Mouse (Mus musculus) adrenal gland, adult 18-20 months (tissue): ENCODE data around the gene Itpr3. TPM values are rescaled to one million over a fixed set of nuclear protein-coding genes. Genes with fewer than 3 reads are reported as not detected.

Experiments
- DNase-seq, 2 experiments: peaks; one replicate each; pipeline ENCODE4 v3.0.0; 2021 to 2022; ENCODE audit warnings: low spot score in 2 of 2
- microRNA-seq, 2 experiments: library from miRNA; unstranded; fragments of <30 nt; microRNA quantifications; one replicate each; pipeline ENCODE4 v1.2.0; 2021; ENCODE audit warnings: borderline number of aligned reads in 2 of 2
- total RNA-seq, 2 experiments: library from RNA; stranded (reverse); gene quantifications; 1 replicate in 1 of 2; 2 replicates in 1 of 2; pipeline ENCODE4 v1.2.3; 2021

Gene Itpr3
- total RNA-seq, 2 experiments from 2014 or later = 5.5 to 6.2 TPM

- peak in 1 of 2 experiments; percentile 35 for DNase-seq
Measured at GRCm38 (mm10) chr17:27171121-27171520, 114.0 kb downstream of the Itpr3 start.

Small RNAs within 50 kb of the gene (microRNA-seq; reads per million reads assigned to microRNA genes)
- gene Mir7677 = 0 to 0.95 reads per million in 2 experiments

Other genes starting within 250 kb of the Itpr3 start
- not detected for gene Nkx2-5, start 212.3 kb upstream of the Itpr3 start, total RNA-seq
- 1 to 10 TPM; 1.1 to 1.2 TPM for gene Kifc5b, start 140.2 kb upstream of the Itpr3 start, total RNA-seq
- gene Phf1, start 124.3 kb upstream of the Itpr3 start, total RNA-seq = 10 to 100 TPM; 45.4 to 46.7 TPM
- 100 to 1,000 TPM; 129 to 141 TPM for gene Cuta, start 117.7 kb upstream of the Itpr3 start, total RNA-seq
- 10 to 100 TPM; 16.6 to 19.1 TPM for gene Syngap1, start 116.1 kb upstream of the Itpr3 start, total RNA-seq
- 1 to 10 TPM; 6.4 to 8.0 TPM for gene Zbtb9, start 84.1 kb upstream of the Itpr3 start, total RNA-seq
- 10 to 100 TPM; 27.2 to 31.0 TPM for gene Bak1, start 28.3 kb upstream of the Itpr3 start, total RNA-seq
- gene Uqcc2, start 76.6 kb downstream of the Itpr3 start, total RNA-seq = 100 to 1,000 TPM; 266 to 331 TPM
- gene Ip6k3, start 110.5 kb downstream of the Itpr3 start, total RNA-seq = 1 to 10 TPM in 1 of 2 experiments, under 1 TPM in 1; 0.60 to 2.2 TPM
- gene Lemd2, start 147.2 kb downstream of the Itpr3 start, total RNA-seq = 10 to 100 TPM; 60.5 to 72.7 TPM